Mouse (Mus musculus): ENCODE results near the gene Il2ra.

GRCm38 (mm10) chr2:11604053-11604452 is 38.6 kb upstream of the Il2ra start, which contains the start of gene Rbm17:
- no peak for TF ChIP-seq POLR2A (IDR thresholded peaks at IDR 0.05; ENCODE audit: low read depth, low read length)
- no peak for TF ChIP-seq CTCF (IDR thresholded peaks at IDR 0.05; ENCODE audit: extremely low read depth, insufficient read length, insufficient replicate concordance, low read depth, low read length)
